Comparison of ENCODE assay signal across 8 mouse cellular contexts in the genomic region with DNA sequence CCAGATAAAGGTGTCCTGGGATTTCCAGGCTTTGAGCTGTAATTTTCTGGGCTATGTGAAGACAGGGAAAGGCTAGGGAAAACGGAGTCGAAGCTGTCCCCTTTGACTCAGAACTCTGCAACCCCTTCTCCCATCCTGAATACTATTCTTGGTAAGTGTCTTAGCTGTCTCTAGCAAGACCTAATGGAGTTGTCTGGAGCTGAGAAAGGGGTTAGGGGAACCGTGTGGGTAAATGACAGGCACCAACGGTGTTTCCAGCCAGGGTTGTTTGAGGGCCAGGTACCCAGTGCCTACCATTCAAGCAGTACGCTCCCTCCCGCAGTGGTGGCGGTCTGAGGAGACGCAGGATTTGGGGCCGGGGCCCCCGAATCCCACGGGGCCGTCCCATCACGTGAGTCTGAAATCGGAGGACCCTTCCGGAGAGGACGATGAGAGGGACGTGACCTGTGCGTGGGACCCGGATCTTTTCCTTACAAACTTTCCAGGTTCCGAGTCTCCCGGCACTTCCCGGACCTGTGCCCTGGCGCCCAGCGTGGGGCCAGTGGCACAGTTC. TPM values are rescaled to one million over a fixed set of nuclear protein-coding genes. Genes with fewer than 3 reads are reported as not detected.
DNase-seq lines count a peak whose midpoint lies in the region; ATAC-seq and TF ChIP-seq lines count a peak whose summit lies in the region.

No protein-coding gene starts in this region.

- H3K4me1 ChIP-seq in embryonic facial prominence, embryonic 12.5 days, result peaks cover 5% of the 10 kb centered on the region; the same call in 1 of the 2 replicates
- no peaks in the 10 kb centered on the region for H3K4me1 ChIP-seq in intestine, postnatal 0 days (replicated peaks; ENCODE audit: control insufficient read depth, insufficient read depth, low read length)
- peaks cover 13% of the 10 kb centered on the region for H3K4me1 ChIP-seq in neural tube, embryonic 12.5 days

- H3K27ac ChIP-seq in layer of hippocampus, adult 2 months, result peak overlapping the region; percentile 69
- peak overlapping the region; percentile 80 for H3K27ac ChIP-seq in embryonic facial prominence, embryonic 12.5 days
- H3K27ac ChIP-seq in intestine, postnatal 0 days (ENCODE audit: low read depth, low read length), result peak overlapping the region; percentile 77
- no peak overlapping the region for H3K27ac ChIP-seq in neural tube, embryonic 12.5 days

- 3% methylated on average over 24 of the region's 24 CpGs for WGBS in embryonic facial prominence, embryonic 12.5 days
- WGBS in intestine, postnatal 0 days, result 4% methylated on average over 24 of the region's 24 CpGs
- WGBS in neural tube, embryonic 12.5 days, result 3% methylated on average over 24 of the region's 24 CpGs

- no peak for TF ChIP-seq CTCF in layer of hippocampus, adult 2 months (conservative IDR thresholded peaks at IDR 0.05)
- TF ChIP-seq CTCF in intestine, postnatal 0 days (IDR thresholded peaks at IDR 0.05; ENCODE audit: low read depth), result no peak

- 0 out of 2 replicates have a peak, but pooled peaks have one; percentile 5 for ATAC-seq in embryonic facial prominence, embryonic 12.5 days (ENCODE audit: insufficient number of reproducible peaks, insufficient read depth, low FRiP score, low TSS enrichment)
- ATAC-seq in intestine, postnatal 0 days, result no peak
- ATAC-seq in neural tube, embryonic 12.5 days (ENCODE audit: low FRiP score, low read depth), result peak; percentile 46; the same call in 1 of the 2 replicates

- peak overlapping the region; percentile 64 for H3K4me3 ChIP-seq in layer of hippocampus, adult 2 months
- peak overlapping the region; percentile 61 for H3K4me3 ChIP-seq in embryonic facial prominence, embryonic 12.5 days
- H3K4me3 ChIP-seq in intestine, postnatal 0 days (ENCODE audit: low read depth, low read length), result peak overlapping the region; percentile 65
- peak overlapping the region; percentile 52 for H3K4me3 ChIP-seq in neural tube, embryonic 12.5 days

- no peaks in the 10 kb centered on the region for H3K36me3 ChIP-seq in embryonic facial prominence, embryonic 12.5 days
- no peaks in the 10 kb centered on the region for H3K36me3 ChIP-seq in intestine, postnatal 0 days (ENCODE audit: control insufficient read depth, insufficient read depth)
- H3K36me3 ChIP-seq in neural tube, embryonic 12.5 days, result no peaks in the 10 kb centered on the region

- H3K9ac ChIP-seq in embryonic facial prominence, embryonic 12.5 days, result peak overlapping the region; percentile 74
- peak overlapping the region; percentile 71 for H3K9ac ChIP-seq in intestine, postnatal 0 days (ENCODE audit: low read depth, low read length)
- H3K9ac ChIP-seq in neural tube, embryonic 12.5 days, result peak overlapping the region; percentile 64

- H3K27me3 ChIP-seq in embryonic facial prominence, embryonic 12.5 days, result no peaks in the 10 kb centered on the region
- H3K27me3 ChIP-seq in intestine, postnatal 0 days (replicated peaks; ENCODE audit: control insufficient read depth, insufficient read depth, low read length), result no peaks in the 10 kb centered on the region
- peaks cover 14% of the 10 kb centered on the region; the same call in 1 of the 2 replicates for H3K27me3 ChIP-seq in neural tube, embryonic 12.5 days (replicated peaks)

- DNase-seq in layer of hippocampus, adult 2 months (ENCODE audit: low spot score in 2 of 2), result no peak
- no peak for DNase-seq in layer of hippocampus, adult 9-10 months (ENCODE audit: low spot score)
- DNase-seq in urinary bladder, adult 2 months (ENCODE audit: low spot score), result no peak
- no peak for DNase-seq in adrenal gland, postnatal 25 days
- DNase-seq in right cerebral cortex, adult 18-20 months, result no peak

- no peaks in the 10 kb centered on the region for H3K9me3 ChIP-seq in embryonic facial prominence, embryonic 12.5 days
- no peaks in the 10 kb centered on the region for H3K9me3 ChIP-seq in intestine, postnatal 0 days (ENCODE audit: control insufficient read depth)
- no peaks in the 10 kb centered on the region for H3K9me3 ChIP-seq in neural tube, embryonic 12.5 days

- peak overlapping the region; percentile 94 for H3K4me2 ChIP-seq in embryonic facial prominence, embryonic 12.5 days (replicated peaks)
- peak overlapping the region; percentile 99 for H3K4me2 ChIP-seq in intestine, postnatal 0 days (replicated peaks; ENCODE audit: low read depth)
- peak overlapping the region; percentile 93 for H3K4me2 ChIP-seq in neural tube, embryonic 12.5 days (replicated peaks)

RNA-seq across cellular contexts. Expression of gene Klf1, which starts 0.7 kb away (rescaled TPM):
- total RNA-seq in layer of hippocampus, adult 2 months (2021), result not detected
- polyA plus RNA-seq in embryonic facial prominence, embryonic 12.5 days (2016; fragmentation: Nextera tagmentation; extraction: Ambion mirVana), result 4.7 and 5.4 TPM in 2 replicates
- polyA plus RNA-seq in intestine, postnatal 0 days (2015; fragmentation: Nextera tagmentation; extraction: Ambion mirVana), result 0.56 and 0.63 TPM in 2 replicates
- 3.4 and 4.0 TPM in 2 replicates for polyA plus RNA-seq in neural tube, embryonic 12.5 days (2016; fragmentation: Nextera tagmentation; extraction: Ambion mirVana)
- 0.15 TPM in 2 replicates for polyA plus RNA-seq in urinary bladder, adult 2 months (2012; rRNA removed)
- 0.27 TPM in 1 of 2 replicates, not detected in the other for total RNA-seq in adrenal gland, postnatal 25 days (2021)

RNA-seq across cellular contexts. Expression of gene Dnase2a, which starts 5.9 kb away (rescaled TPM):
- 1 to 10 TPM; 3.9 to 5.7 TPM for total RNA-seq in layer of hippocampus, adult 2 months (2021)
- polyA plus RNA-seq in embryonic facial prominence, embryonic 12.5 days (2016; fragmentation: Nextera tagmentation; extraction: Ambion mirVana), result 14.8 and 15.4 TPM in 2 replicates
- polyA plus RNA-seq in intestine, postnatal 0 days (2015; fragmentation: Nextera tagmentation; extraction: Ambion mirVana), result 8.9 and 11.0 TPM in 2 replicates
- 5.2 and 6.5 TPM in 2 replicates for polyA plus RNA-seq in neural tube, embryonic 12.5 days (2016; fragmentation: Nextera tagmentation; extraction: Ambion mirVana)
- 18.4 and 20.4 TPM in 2 replicates for polyA plus RNA-seq in urinary bladder, adult 2 months (2012; rRNA removed)
- total RNA-seq in adrenal gland, postnatal 25 days (2021), result 13.6 and 14.6 TPM in 2 replicates

RNA-seq across cellular contexts. Expression of gene Gcdh, which starts 8.7 kb away (rescaled TPM):
- total RNA-seq in layer of hippocampus, adult 2 months (2021), result 10 to 100 TPM; 37.5 to 41.2 TPM
- polyA plus RNA-seq in embryonic facial prominence, embryonic 12.5 days (2016; fragmentation: Nextera tagmentation; extraction: Ambion mirVana), result 44.3 and 45.2 TPM in 2 replicates
- 15.3 and 15.5 TPM in 2 replicates for polyA plus RNA-seq in intestine, postnatal 0 days (2015; fragmentation: Nextera tagmentation; extraction: Ambion mirVana)
- 32.1 and 37.0 TPM in 2 replicates for polyA plus RNA-seq in neural tube, embryonic 12.5 days (2016; fragmentation: Nextera tagmentation; extraction: Ambion mirVana)
- 31.4 and 33.1 TPM in 2 replicates for polyA plus RNA-seq in urinary bladder, adult 2 months (2012; rRNA removed)
- 47.7 and 59.5 TPM in 2 replicates for total RNA-seq in adrenal gland, postnatal 25 days (2021)

RNA-seq across cellular contexts. Expression of gene Syce2, which starts 30.5 kb away (rescaled TPM):
- total RNA-seq in layer of hippocampus, adult 2 months (2021), result 10 to 100 TPM; 17.6 to 19.8 TPM
- 84.1 and 91.7 TPM in 2 replicates for polyA plus RNA-seq in embryonic facial prominence, embryonic 12.5 days (2016; fragmentation: Nextera tagmentation; extraction: Ambion mirVana)
- 27.1 and 32.7 TPM in 2 replicates for polyA plus RNA-seq in intestine, postnatal 0 days (2015; fragmentation: Nextera tagmentation; extraction: Ambion mirVana)
- 34.2 and 34.9 TPM in 2 replicates for polyA plus RNA-seq in neural tube, embryonic 12.5 days (2016; fragmentation: Nextera tagmentation; extraction: Ambion mirVana)
- polyA plus RNA-seq in urinary bladder, adult 2 months (2012; rRNA removed), result 2.8 and 3.2 TPM in 2 replicates
- total RNA-seq in adrenal gland, postnatal 25 days (2021), result 10.6 and 13.9 TPM in 2 replicates

RNA-seq across cellular contexts. Expression of gene Mast1, which starts 34.7 kb away (rescaled TPM):
- 10 to 100 TPM; 78.9 to 85.5 TPM for total RNA-seq in layer of hippocampus, adult 2 months (2021)
- 5.3 and 5.7 TPM in 2 replicates for polyA plus RNA-seq in embryonic facial prominence, embryonic 12.5 days (2016; fragmentation: Nextera tagmentation; extraction: Ambion mirVana)
- polyA plus RNA-seq in intestine, postnatal 0 days (2015; fragmentation: Nextera tagmentation; extraction: Ambion mirVana), result 1.1 TPM in 2 replicates
- 43.0 and 44.9 TPM in 2 replicates for polyA plus RNA-seq in neural tube, embryonic 12.5 days (2016; fragmentation: Nextera tagmentation; extraction: Ambion mirVana)
- polyA plus RNA-seq in urinary bladder, adult 2 months (2012; rRNA removed), result 0.17 and 0.19 TPM in 2 replicates
- 1.3 and 3.0 TPM in 2 replicates for total RNA-seq in adrenal gland, postnatal 25 days (2021)
